Mouse (Mus musculus): ENCODE measurements at regions not wholly inside any gene's neighbourhood (a gene's known extent, or its start where the extent isn't known, plus 50 kb on each side); places are given as distances from the start of the nearest gene placed in this dataset.

DNA sequence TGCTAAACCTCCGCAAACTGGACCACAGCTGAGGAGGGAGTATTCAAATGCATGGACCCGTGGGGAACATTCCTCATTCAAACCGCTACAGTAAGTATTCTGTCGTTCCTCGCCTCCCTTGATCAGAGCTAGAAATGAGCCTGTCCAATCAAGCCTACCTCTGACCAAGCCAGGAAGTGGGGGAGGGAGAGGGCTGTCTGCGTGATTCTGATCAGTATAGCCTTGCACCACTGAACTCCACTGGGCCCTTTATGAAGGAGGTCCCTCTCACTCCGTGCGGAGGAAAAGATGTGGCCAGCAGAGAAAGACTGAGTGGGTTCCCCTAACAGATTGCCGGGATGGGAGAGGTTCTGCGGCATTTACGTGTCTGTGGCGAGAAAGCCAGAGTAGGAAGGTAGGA, 257.4 kb upstream of the Kazn start:
- Histone ChIP-seq H3K4me3 (ENCODE audit: insufficient read depth, low read depth, low read length) (no peak overlapping the region), H3K27ac (replicated peaks; ENCODE audit: low read depth, low read length) (no peak overlapping the region), H3K4me1 (ENCODE audit: control insufficient read depth, insufficient read depth, insufficient read length, low read length) (no peaks in the 10 kb centered on the region)

DNA sequence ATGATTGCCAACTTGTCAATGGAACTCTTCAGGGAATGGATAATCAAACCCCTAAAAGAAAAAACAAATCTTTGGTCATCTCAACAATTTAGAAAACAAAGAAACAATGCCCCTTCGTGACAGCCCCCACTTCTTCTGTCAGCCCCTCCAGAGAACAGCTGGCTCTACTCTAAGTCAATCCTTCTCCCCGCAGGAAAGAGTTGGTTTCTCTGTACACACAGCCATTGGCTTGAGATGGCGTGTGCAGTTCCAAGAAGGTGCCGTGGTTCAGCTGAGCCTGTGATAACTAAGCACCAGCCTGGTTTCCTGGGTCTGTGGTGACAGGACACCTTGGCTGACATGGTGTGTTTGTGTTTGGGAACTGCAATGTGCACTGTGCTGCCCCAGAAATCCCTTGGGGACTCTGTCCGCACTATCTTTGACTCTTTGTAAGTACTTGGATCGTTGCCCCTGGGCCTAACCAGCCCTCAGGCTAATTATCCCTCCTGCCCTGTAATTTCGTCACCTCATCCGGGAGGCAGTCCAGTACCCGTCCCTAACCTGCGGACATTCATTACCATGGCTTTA, 253.8 kb upstream of the Kazn start:
- Histone ChIP-seq H3K4me1 (ENCODE audit: control insufficient read depth, insufficient read depth, insufficient read length, low read length) (no peaks in the 10 kb centered on the region), H3K27ac (replicated peaks; ENCODE audit: low read depth, low read length) (no peak overlapping the region), H3K4me3 (ENCODE audit: insufficient read depth, low read depth, low read length) (no peak overlapping the region)

DNA sequence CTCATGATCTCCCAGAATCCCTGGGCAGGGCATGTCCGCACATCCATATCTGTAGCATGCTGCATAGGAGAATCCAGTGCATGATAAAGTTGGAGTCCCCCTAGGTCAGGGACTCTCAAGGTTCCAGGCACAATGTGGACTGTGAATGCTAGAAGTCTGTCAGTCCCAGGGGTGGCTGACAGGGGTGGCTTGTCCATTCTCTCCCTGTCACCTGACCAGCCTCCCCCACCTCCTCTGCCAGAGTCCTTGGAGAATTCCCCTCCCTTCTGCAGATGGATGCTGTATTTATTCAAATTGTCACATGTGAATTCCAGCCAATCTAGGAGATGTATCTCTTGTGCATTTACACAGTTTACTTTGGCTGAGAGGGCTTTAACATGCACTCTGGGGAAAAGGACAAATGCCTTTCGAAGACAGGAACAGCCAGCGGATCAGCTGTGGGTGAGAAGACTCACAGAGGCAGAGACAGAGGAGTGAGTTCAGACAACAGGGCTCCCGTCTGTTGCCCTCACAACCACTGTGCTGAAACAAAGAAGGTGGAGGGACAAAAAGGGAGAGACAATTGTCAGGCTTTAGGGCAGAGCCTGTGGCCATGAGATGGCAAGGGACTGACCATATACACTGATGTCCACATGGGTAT, 246.7 kb upstream of the Kazn start:
- H3K4me1 ChIP-seq (ENCODE audit: control insufficient read depth, insufficient read depth, insufficient read length, low read length), result no peaks in the 10 kb centered on the region
- no peak overlapping the region for H3K4me3 ChIP-seq (ENCODE audit: insufficient read depth, low read depth, low read length)
- no peak overlapping the region for H3K27ac ChIP-seq (replicated peaks; ENCODE audit: low read depth, low read length)

DNA sequence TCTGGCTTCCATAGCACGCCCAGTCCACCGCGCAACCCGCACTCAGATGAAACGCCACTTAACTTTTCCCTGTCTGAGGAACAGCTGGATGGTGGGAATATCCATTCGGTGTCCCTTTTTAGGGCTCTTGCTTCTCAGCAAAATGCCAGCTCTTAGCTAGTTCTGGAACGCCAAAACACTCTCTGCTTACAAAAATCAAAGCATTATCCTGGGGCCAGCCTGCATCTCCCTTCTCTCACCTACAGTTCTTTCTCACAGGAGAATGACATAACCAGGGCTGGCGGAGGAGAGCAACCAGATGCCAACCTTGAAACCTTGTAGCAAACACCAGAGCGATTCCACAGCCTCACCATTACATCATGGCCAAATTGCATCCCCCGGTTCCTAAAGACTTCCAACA, 236.4 kb upstream of the Kazn start:
- H3K4me3 ChIP-seq (ENCODE audit: insufficient read depth, low read depth, low read length), result no peak overlapping the region
- no peaks in the 10 kb centered on the region for H3K4me1 ChIP-seq (ENCODE audit: control insufficient read depth, insufficient read depth, insufficient read length, low read length)
- H3K27ac ChIP-seq (replicated peaks; ENCODE audit: low read depth, low read length), result no peak overlapping the region

DNA sequence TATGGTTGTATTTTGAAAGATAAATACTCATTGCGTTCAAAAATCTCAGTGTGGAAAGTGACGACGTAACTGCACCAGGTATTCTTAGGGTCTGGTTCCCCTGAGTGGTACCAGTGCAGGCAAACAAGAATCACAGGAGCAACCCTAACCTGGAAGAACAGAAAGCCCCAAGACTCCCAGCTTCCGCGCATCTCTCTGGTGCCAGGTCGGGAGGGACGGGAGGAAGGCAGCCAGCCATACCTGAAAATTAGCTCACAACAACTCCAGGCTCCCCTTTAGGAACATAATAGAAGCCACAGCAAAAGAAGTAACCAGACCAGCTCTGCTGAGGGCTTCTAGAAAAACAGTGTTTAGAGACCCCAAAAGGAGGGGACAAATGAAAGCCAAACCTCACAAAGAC, 235.4 kb upstream of the Kazn start:
- H3K4me3 ChIP-seq (ENCODE audit: insufficient read depth, low read depth, low read length), result no peak overlapping the region
- no peaks in the 10 kb centered on the region for H3K4me1 ChIP-seq (ENCODE audit: control insufficient read depth, insufficient read depth, insufficient read length, low read length)
- no peak overlapping the region for H3K27ac ChIP-seq (replicated peaks; ENCODE audit: low read depth, low read length)

DNA sequence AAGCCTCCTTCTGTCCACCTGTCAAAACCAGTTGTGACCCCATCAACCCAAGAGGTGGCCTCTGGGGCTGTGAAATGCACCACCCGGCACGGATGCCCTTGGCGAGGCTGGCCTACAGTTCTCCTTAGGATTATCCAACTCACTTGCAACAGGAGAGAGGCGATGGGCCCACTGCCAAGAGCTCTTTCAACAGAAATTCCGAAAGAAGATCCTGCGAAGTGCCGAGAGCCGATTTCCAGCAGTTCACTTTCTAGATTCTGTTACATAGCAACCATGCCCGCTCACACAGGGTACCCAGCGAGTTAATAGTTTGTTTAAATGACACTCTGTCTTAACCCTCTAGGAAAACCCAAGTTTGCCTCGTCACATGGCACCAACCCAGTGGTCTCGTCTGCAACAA, 234.8 kb upstream of the Kazn start:
- no peak overlapping the region for H3K4me3 ChIP-seq (ENCODE audit: insufficient read depth, low read depth, low read length)

DNA sequence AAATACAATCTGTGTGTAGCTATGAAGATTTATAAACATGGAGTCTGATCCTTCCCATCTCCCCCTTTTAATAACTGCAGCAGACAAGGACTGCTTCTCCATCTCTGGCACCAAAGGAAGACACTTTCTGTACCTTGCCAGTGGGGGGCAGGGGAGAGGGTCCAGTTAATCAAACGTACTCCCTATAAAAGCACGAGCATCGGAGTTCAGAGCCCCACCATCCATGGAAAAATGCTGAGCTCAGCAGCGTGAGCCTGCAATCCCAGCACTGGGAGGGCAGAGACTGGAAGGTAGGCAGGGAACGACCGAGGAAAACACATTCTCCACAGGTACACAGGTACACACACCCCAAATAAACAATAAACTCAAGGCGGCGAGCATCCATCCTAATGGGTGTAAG, 234.1 kb upstream of the Kazn start:
- Histone ChIP-seq H3K4me3 (ENCODE audit: insufficient read depth, low read depth, low read length) (no peak overlapping the region), H3K4me1 (ENCODE audit: control insufficient read depth, insufficient read depth, insufficient read length, low read length) (no peaks in the 10 kb centered on the region), H3K27ac (replicated peaks; ENCODE audit: low read depth, low read length) (no peak overlapping the region)

More for the DNA sequence above, 234.8 kb upstream of the Kazn start:
- Histone ChIP-seq H3K4me1 (ENCODE audit: control insufficient read depth, insufficient read depth, insufficient read length, low read length) (no peaks in the 10 kb centered on the region), H3K27ac (replicated peaks; ENCODE audit: low read depth, low read length) (no peak overlapping the region)

DNA sequence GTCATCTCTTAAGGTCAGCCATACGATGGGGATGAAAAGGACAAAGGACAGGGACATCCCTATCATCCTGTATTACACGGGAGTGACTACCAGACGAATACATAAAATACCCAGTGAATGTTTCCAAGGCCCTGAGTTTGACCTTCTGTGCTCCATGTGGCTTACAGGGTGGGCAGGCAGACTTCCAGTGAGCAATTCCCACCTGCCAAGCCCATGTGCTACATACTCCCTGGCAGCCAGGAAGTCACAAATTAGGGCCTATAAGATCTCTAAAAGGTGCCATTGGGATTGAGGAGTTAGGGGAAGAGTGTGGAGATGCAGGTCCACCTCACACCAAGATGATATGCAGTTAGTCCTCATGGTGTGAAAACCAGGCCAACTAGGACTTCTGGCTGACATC, 233.1 kb upstream of the Kazn start:
- Histone ChIP-seq H3K4me1 (ENCODE audit: control insufficient read depth, insufficient read depth, insufficient read length, low read length) (no peaks in the 10 kb centered on the region), H3K4me3 (ENCODE audit: insufficient read depth, low read depth, low read length) (no peak overlapping the region), H3K27ac (replicated peaks; ENCODE audit: low read depth, low read length) (no peak overlapping the region)

DNA sequence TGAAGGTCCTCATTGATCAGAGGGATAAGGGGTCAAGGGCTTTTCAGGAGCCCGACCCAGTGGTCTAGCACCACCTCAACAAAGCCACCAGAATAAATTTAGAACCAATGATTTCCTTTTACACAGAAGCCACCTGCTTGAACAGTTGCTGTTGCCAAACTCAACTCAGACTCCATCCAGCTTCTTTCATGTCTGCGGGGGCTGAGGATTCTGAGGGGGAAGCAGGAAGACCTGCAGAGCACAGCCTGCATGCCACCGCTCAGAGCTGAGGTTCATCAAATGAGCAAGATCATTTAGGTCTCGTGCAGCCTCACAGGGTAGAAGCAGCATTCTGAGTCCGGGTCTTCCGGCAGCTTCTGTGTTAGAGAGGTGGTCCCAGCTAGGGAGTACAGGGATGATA, 231.6 kb upstream of the Kazn start:
- Histone ChIP-seq H3K4me1 (ENCODE audit: control insufficient read depth, insufficient read depth, insufficient read length, low read length) (no peaks in the 10 kb centered on the region), H3K4me3 (ENCODE audit: insufficient read depth, low read depth, low read length) (no peak overlapping the region), H3K27ac (replicated peaks; ENCODE audit: low read depth, low read length) (no peak overlapping the region)

DNA sequence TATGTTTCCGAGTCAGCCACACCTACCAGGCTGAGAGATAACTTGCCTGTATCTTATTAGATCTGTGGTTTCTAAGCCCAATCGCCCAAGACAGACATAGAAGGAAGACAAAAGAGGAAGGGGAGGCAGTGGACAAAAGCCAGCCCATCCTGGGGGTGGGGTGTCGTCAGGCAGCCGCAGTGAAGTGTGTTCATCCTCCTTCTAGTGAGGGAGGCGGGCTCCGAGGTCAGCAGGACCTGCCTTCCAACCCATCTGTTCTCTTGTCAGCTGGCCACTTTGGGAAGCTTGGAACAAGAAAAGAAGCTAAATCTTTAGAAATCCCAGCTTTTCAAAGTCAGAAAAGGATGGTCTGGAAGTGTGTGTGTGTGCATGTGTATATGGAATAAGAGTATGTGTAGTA, 228.7 kb upstream of the Kazn start:
- Histone ChIP-seq H3K27ac (replicated peaks; ENCODE audit: low read depth, low read length) (no peak overlapping the region), H3K4me1 (ENCODE audit: control insufficient read depth, insufficient read depth, insufficient read length, low read length) (no peaks in the 10 kb centered on the region), H3K4me3 (ENCODE audit: insufficient read depth, low read depth, low read length) (no peak overlapping the region)

DNA sequence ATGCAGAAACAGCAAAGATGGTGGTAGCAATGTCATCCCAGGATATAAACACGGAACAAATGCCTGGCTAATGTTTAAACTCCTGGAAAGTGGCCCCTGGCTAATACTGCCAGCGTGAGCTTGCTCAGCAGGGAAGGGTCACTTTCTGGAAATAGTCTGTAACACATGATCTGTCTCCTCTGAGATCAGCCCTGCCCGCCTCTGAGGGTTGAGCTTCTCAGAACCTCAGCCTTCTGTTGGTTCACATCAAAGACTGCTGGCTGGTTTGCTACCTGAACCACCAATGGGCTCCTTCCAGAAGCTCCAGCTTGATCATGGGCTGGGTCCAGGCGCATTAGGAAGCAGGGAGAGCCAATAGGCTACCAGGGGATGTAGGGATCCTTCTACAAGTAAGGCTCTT, 226.0 kb upstream of the Kazn start:
- Histone ChIP-seq H3K4me1 (ENCODE audit: control insufficient read depth, insufficient read depth, insufficient read length, low read length) (no peaks in the 10 kb centered on the region), H3K27ac (replicated peaks; ENCODE audit: low read depth, low read length) (no peak overlapping the region), H3K4me3 (ENCODE audit: insufficient read depth, low read depth, low read length) (no peak overlapping the region)

DNA sequence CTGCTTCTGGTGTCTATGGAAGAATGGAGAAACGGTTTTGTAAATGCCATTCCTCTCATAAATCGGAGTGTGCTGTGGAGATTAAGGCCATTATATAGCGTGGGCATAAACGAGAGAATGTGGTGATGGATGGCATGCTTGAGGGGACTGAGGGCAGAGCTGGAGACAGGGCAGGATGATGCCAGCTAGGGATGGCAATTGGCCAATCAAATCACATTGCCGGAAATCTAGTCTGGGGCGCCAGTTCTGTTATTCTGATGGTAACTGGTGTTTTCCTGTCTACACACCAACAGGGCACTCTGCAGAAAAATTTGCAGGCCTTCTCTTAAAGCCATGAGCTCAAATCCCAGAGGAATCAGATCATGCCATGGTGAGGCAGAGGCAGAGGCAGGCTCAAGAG, 224.9 kb upstream of the Kazn start:
- H3K27ac ChIP-seq (replicated peaks; ENCODE audit: low read depth, low read length), result no peak overlapping the region
- H3K4me1 ChIP-seq (ENCODE audit: control insufficient read depth, insufficient read depth, insufficient read length, low read length), result no peaks in the 10 kb centered on the region
- no peak overlapping the region for H3K4me3 ChIP-seq (ENCODE audit: insufficient read depth, low read depth, low read length)

DNA sequence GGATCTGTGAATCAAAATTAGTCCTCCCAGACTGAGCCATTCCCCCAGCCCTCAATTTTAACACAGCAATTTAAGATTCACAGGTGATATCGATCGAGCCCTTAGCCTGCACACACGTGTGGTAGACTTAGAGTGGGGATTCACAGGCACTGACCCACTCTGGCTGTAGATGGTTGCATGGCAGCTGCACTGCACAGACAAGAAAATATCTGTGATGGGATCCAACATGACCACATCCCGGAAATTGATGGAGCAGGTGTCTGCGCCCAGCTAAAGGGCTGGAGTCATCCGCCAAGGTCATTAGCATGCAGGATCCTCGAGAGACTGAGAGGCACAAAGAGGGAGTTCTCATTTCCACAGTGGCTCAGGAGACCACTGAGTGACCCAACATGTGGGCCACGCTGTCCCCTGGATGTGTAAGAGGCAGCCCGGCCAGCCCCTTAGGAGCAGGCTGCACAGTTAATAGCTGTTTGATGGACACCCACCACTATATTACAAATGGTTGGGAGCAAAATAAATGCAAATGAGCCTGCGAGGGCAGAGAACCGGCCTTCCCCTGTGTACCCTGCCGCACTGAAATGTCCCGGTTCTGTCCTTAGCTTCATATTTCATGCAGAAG, 221.4 kb upstream of the Kazn start:
- Histone ChIP-seq H3K4me3 (ENCODE audit: insufficient read depth, low read depth, low read length) (no peak overlapping the region), H3K4me1 (ENCODE audit: control insufficient read depth, insufficient read depth, insufficient read length, low read length) (no peaks in the 10 kb centered on the region), H3K27ac (replicated peaks; ENCODE audit: low read depth, low read length) (no peak overlapping the region)

DNA sequence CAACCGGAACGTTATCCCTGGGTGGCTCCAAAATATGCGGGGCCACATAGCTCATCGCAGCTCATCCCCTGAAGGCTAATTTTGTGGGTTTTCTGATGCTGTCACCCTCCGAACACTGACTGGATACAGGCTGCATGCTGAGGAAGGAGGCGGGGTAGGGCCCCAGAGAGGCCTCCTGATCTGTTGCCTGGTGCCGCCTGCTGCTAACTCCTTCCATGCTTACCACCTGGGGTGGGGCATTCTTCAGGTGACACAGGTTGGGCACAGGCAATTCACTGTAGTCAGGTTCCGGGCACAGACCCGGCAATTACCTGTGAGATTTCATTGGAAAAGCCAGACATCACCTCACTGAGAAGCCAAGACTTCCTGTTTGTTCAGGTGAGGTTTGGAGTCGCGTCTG, 213.4 kb upstream of the Kazn start:
- Histone ChIP-seq H3K4me3 (ENCODE audit: insufficient read depth, low read depth, low read length) (no peak overlapping the region), H3K27ac (replicated peaks; ENCODE audit: low read depth, low read length) (no peak overlapping the region)

DNA sequence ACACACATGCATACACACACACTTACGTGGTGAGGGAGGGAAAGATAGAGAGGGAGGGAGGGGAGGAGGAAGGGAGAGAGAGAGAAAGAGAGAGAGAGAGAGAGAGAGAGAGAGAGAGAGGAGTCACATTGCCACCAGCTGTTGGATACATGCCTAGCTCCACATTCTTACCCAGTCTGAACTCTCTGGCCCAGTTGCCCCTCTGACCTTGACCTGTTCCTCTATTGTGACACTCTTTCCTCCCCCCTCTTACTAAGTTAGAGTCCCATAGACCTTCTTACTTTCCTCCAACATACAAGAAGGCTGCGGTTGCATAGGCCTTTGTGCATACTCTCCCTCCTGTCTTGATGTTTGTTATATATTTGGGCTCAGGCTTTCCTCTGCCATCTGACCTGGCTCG, 211.7 kb upstream of the Kazn start:
- H3K4me3 ChIP-seq (ENCODE audit: insufficient read depth, low read depth, low read length), result no peak overlapping the region
- no peaks in the 10 kb centered on the region for H3K4me1 ChIP-seq (ENCODE audit: control insufficient read depth, insufficient read depth, insufficient read length, low read length)
- no peak overlapping the region for H3K27ac ChIP-seq (replicated peaks; ENCODE audit: low read depth, low read length)

More for the DNA sequence above, 213.4 kb upstream of the Kazn start:
- H3K4me1 ChIP-seq (ENCODE audit: control insufficient read depth, insufficient read depth, insufficient read length, low read length), result no peaks in the 10 kb centered on the region

DNA sequence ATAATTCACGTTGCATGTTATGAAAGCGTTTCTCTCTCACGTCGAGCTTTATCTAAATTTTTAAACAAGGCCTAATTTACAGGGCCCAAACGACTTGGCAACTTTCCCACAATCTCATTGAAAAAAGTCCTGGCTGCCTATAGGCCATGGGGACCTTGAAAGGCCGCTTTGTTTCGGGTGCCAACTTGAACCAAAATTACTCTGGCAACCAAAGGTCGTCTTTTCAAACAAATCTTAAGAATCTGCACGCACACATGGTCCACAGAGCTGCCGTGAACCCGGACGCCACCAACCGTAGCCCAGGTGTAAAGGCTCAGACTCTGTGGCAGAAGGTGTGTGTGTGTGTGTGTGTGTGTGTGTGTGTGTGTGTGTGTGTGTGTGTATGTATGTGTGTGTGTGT, 210.5 kb upstream of the Kazn start:
- no peaks in the 10 kb centered on the region for H3K4me1 ChIP-seq (ENCODE audit: control insufficient read depth, insufficient read depth, insufficient read length, low read length)
- H3K4me3 ChIP-seq (ENCODE audit: insufficient read depth, low read depth, low read length), result no peak overlapping the region
- H3K27ac ChIP-seq (replicated peaks; ENCODE audit: low read depth, low read length), result no peak overlapping the region
